ENCODE assay signal across 15 mouse cellular contexts in genomic region chr10:84379366-84379765, GRCm38 (mm10).
DNase-seq lines count a peak whose midpoint lies in the region; TF ChIP-seq lines count a peak whose summit lies in the region.
"Had no signal": no experiment of that assay in that cellular context is flagged by ENCODE, and none has a peak within 500 bp of the region (broad histone marks: within the 10 kb centered on the region; RNA-seq: fewer than 3 reads in every experiment).

No protein-coding gene starts in this region.

- TF ChIP-seq CTCF in kidney, adult 2 months (conservative IDR thresholded peaks at IDR 0.05; ENCODE audit: insufficient read depth, insufficient read length, low read depth, low read length): no peak
- no peak for TF ChIP-seq CTCF in liver, adult 2 months (IDR thresholded peaks at IDR 0.05; ENCODE audit: low read depth, low read length)

- no peak for TF ChIP-seq POLR2A in kidney, adult 2 months (IDR thresholded peaks at IDR 0.05; ENCODE audit: low read depth, low read length)
- no peak for TF ChIP-seq POLR2A in liver, adult 2 months (IDR thresholded peaks at IDR 0.05; ENCODE audit: extremely low read depth, insufficient read depth, low read length)

- H3K4me1 ChIP-seq in kidney, adult 2 months (ENCODE audit: control insufficient read depth, insufficient read depth, low read length): no peaks in the 10 kb centered on the region
- H3K4me1 ChIP-seq in liver, adult 2 months (ENCODE audit: control insufficient read depth, insufficient read depth, low read length): peaks cover 9% of the 10 kb centered on the region

- no peak overlapping the region for H3K9ac ChIP-seq in liver, adult 2 months (ENCODE audit: low read depth, low read length)
- H3K9ac ChIP-seq: embryonic facial prominence, embryonic 12.5 days; forebrain, embryonic 15.5 days; heart, embryonic 15.5 days; hindbrain, embryonic 15.5 days had no signal

- H3K27me3 ChIP-seq in kidney, adult 2 months (replicated peaks; ENCODE audit: control insufficient read depth, insufficient read depth, low read length): no peaks in the 10 kb centered on the region
- no peaks in the 10 kb centered on the region for H3K27me3 ChIP-seq in liver, adult 2 months (ENCODE audit: control insufficient read depth, insufficient read depth, low read length)
- H3K27me3 ChIP-seq: embryonic facial prominence, embryonic 12.5 days; forebrain, embryonic 15.5 days; heart, embryonic 15.5 days; hindbrain, embryonic 15.5 days had no signal

- no peak overlapping the region for H3K27ac ChIP-seq in kidney, adult 2 months (ENCODE audit: insufficient read depth, low read depth, low read length)
- H3K27ac ChIP-seq in liver, adult 2 months (replicated peaks; ENCODE audit: insufficient read depth, low read depth, low read length): no peak overlapping the region
- H3K27ac ChIP-seq: embryonic facial prominence, embryonic 12.5 days; forebrain, embryonic 15.5 days; heart, embryonic 15.5 days; hindbrain, embryonic 15.5 days had no signal

- peak; percentile 64 to 77 for DNase-seq in cerebellum, postnatal 10 days
- no peak for DNase-seq in cerebellum, postnatal 4 days (ENCODE audit: low spot score in 2 of 2)
- DNase-seq in kidney, adult 2 months: peak; percentile 46
- DNase-seq in kidney, adult 11 months: no peak
- DNase-seq in liver, adult 2 months (ENCODE audit: extremely low read depth, low read depth, low spot score): peak; percentile 43
- DNase-seq in liver: no peak
- no peak for DNase-seq in adrenal gland, postnatal 14 days
- DNase-seq: adrenal gland, postnatal 10 days; gastrocnemius, postnatal 36 days; heart, adult 18-20 months; heart, postnatal 14 days had no signal

- H3K36me3 ChIP-seq in kidney, adult 2 months (ENCODE audit: control insufficient read depth, insufficient read depth, low read length): peaks cover 2% of the 10 kb centered on the region
- no peaks in the 10 kb centered on the region; the same call in 1 of the 2 replicates for H3K36me3 ChIP-seq in liver, adult 2 months (ENCODE audit: control insufficient read depth, insufficient read depth, low read length)

- no peak overlapping the region for H3K4me3 ChIP-seq in kidney, adult 2 months (ENCODE audit: insufficient read depth, low read depth, low read length)
- no peak overlapping the region for H3K4me3 ChIP-seq in liver, adult 2 months (ENCODE audit: insufficient read depth, low read depth, low read length)
- H3K4me3 ChIP-seq: embryonic facial prominence, embryonic 12.5 days; forebrain, embryonic 15.5 days; heart, embryonic 15.5 days; hindbrain, embryonic 15.5 days had no signal

- 88% methylated on average over 1 of the region's 1 CpGs for whole genome bisulfite sequencing in kidney, adult 2 months
- whole genome bisulfite sequencing in liver, adult 2 months: 70% methylated on average over 1 of the region's 1 CpGs

- H3K79me2 ChIP-seq in liver, adult 2 months (ENCODE audit: control insufficient read depth, insufficient read depth, low read length): no peaks in the 10 kb centered on the region

Comparison
In these comparisons a context has a peak if more than half of its experiments do, and no peak if none do; other contexts are left out.
1. DNase-seq: peak in cerebellum, postnatal 10 days (2 of 2), kidney, adult 2 months (single experiment) and liver, adult 2 months (single experiment); none in cerebellum, postnatal 4 days (0 of 2), kidney, adult 11 months (single experiment), liver (single experiment) and adrenal gland, postnatal 14 days (single experiment).